Mouse (Mus musculus): Measurements from ENCODE around the gene Ifrd1. TPM values are rescaled to one million over a fixed set of nuclear protein-coding genes. Genes with fewer than 3 reads are reported as not detected.

Gene Ifrd1
- polyA plus RNA-seq (2012; rRNA removed) = 23.4 and 27.9 TPM in 2 replicates

DNA sequence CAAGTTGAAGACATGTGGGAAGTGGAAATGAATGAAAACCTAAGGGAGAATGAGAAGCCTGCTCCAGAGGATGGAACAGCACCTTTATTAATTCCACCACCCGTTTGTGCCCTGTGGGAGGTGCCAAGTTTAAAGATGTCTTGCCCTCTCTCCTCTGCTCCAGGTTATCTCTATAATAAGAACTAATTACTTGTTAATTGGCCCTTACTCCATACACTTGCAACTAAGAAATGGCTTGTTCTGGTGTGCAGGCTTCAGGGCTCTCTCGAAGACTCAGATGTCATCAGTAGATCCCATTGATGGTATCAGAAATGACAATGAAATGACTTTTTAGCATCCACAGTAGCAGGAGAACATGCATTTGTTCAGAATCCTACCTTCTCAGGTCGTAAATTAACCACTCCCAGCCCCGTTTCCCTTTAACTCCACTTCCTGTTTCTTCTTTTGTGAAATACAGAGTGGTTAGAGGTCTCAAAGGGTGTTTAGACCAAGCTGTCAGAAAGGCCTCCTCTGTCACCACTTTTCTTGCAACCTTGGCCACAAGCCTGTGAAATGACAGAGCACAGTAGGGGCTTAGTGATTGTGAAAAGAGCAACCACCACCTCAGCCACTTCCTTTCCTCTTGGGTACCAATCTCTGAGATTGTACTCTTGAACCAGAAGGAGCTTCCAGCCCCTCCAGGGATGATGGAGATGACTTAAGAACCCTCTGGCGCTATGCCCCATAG, at the start of gene Ifrd1:
Ifrd1 (minus strand) TSS at position 51 of the 727 bp plus-strand sequence.
- Histone ChIP-seq H3K36me3 (ENCODE audit: control insufficient read depth, insufficient read depth, low read length) (no peaks in the 10 kb centered on the region), H3K27me3 (ENCODE audit: control insufficient read depth, insufficient read depth, low read length) (no peaks in the 10 kb centered on the region), H3K4me1 (replicated peaks; ENCODE audit: control insufficient read depth, insufficient read depth, low read length) (peaks cover 3% of the 10 kb centered on the region; the same call in 1 of the 2 replicates), H3K27ac (ENCODE audit: control insufficient read depth, insufficient read depth, low read length) (no peak within 1 kb of the TSS), H3K4me3 (ENCODE audit: control insufficient read depth, insufficient read depth, low read length) (no peak within 1 kb of the TSS)
- DNase-seq = no peak
- TF ChIP-seq POLR2A (IDR thresholded peaks at IDR 0.05; ENCODE audit: control insufficient read depth, extremely low read depth, insufficient read depth, low read length, poor library complexity) (no peak), CTCF (IDR thresholded peaks at IDR 0.05; ENCODE audit: borderline replicate concordance, control insufficient read depth, extremely low read depth, insufficient read depth, low read length, poor library complexity) (no peak)
- 14% methylated on average over 5 of the region's 5 CpGs for WGBS

GRCm38 (mm10) chr12:40286539-40286938, 38.2 kb upstream of the Ifrd1 start:
- no peak for DNase-seq
- 77% methylated on average over 4 of the region's 4 CpGs for WGBS
- Histone ChIP-seq H3K27me3 (ENCODE audit: control insufficient read depth, insufficient read depth, low read length) (no peaks in the 10 kb centered on the region), H3K4me1 (replicated peaks; ENCODE audit: control insufficient read depth, insufficient read depth, low read length) (no peaks in the 10 kb centered on the region), H3K27ac (ENCODE audit: control insufficient read depth, insufficient read depth, low read length) (no peak overlapping the region), H3K4me3 (ENCODE audit: control insufficient read depth, insufficient read depth, low read length) (no peak overlapping the region), H3K36me3 (ENCODE audit: control insufficient read depth, insufficient read depth, low read length) (no peaks in the 10 kb centered on the region)
- TF ChIP-seq POLR2A (IDR thresholded peaks at IDR 0.05; ENCODE audit: control insufficient read depth, extremely low read depth, insufficient read depth, low read length, poor library complexity) = no peak
- no peak for TF ChIP-seq CTCF (IDR thresholded peaks at IDR 0.05; ENCODE audit: borderline replicate concordance, control insufficient read depth, extremely low read depth, insufficient read depth, low read length, poor library complexity)

DNA sequence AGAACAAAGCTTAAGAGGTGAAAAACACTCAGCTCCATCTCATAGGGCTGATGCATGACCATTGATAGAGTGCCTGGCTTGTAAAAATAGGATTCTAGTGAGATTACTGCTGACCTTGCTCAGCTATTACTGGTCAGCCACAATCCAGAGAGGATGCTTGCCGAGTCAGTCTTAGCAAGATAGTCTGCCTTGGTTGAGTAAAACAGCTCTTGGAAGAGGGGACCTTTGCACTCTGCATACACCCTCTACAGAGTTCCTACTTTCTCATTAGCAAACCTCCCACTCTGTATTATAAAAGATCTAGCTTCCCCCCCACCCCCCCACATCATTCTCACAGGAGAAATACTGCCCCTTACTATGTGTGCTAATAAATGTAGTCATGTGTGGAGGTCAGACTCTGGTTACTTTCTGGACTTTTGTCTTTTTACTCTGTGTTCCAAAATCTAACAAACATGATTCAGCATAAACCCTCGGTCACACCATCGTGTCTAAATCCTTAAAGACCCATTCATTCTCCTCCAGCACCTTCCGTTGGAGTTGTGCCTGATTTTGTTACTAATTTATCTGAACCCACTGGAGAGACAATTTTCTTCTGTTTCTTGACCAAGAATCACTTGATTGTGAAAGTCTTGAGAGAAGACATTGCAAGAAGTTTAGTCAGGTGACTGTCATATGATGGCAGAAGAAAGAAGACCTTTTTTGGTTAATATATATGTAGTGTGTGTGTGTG, 32.5 kb upstream of the Ifrd1 start:
- 94% methylated on average over 4 of the region's 4 CpGs for WGBS
- no peak overlapping the region for H3K27ac ChIP-seq (ENCODE audit: control insufficient read depth, insufficient read depth, low read length)

DNA sequence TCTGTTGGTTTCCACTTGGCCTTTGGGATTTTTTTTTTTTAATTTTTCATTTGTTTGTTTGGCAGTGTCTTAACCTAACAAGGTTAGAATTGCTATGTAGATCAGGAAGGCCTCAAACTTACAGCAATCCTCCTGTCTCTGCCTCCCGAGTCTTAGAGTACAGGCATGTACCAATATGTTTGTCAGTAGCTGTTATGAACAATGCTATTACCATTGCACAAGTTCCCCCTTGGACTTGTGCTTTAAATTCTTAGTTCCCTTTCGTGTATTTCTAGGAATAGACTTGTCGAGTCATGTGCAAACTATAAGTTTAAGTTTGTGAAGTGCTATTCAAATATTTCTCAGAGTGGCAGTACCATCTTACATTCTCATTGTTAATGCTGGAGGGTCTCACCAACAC, 29.3 kb upstream of the Ifrd1 start:
- WGBS = 76% methylated on average over 3 of the region's 3 CpGs
- Histone ChIP-seq H3K27ac (ENCODE audit: control insufficient read depth, insufficient read depth, low read length) (no peak overlapping the region), H3K4me1 (replicated peaks; ENCODE audit: control insufficient read depth, insufficient read depth, low read length) (no peaks in the 10 kb centered on the region), H3K27me3 (ENCODE audit: control insufficient read depth, insufficient read depth, low read length) (no peaks in the 10 kb centered on the region), H3K4me3 (ENCODE audit: control insufficient read depth, insufficient read depth, low read length) (no peak overlapping the region), H3K36me3 (ENCODE audit: control insufficient read depth, insufficient read depth, low read length) (no peaks in the 10 kb centered on the region)
- TF ChIP-seq POLR2A (IDR thresholded peaks at IDR 0.05; ENCODE audit: control insufficient read depth, extremely low read depth, insufficient read depth, low read length, poor library complexity) (no peak), CTCF (IDR thresholded peaks at IDR 0.05; ENCODE audit: borderline replicate concordance, control insufficient read depth, extremely low read depth, insufficient read depth, low read length, poor library complexity) (no peak)
- no peak for DNase-seq

More for the DNA sequence above, 32.5 kb upstream of the Ifrd1 start:
- no peaks in the 10 kb centered on the region for H3K27me3 ChIP-seq (ENCODE audit: control insufficient read depth, insufficient read depth, low read length)
- TF ChIP-seq POLR2A (IDR thresholded peaks at IDR 0.05; ENCODE audit: control insufficient read depth, extremely low read depth, insufficient read depth, low read length, poor library complexity) (no peak), CTCF (IDR thresholded peaks at IDR 0.05; ENCODE audit: borderline replicate concordance, control insufficient read depth, extremely low read depth, insufficient read depth, low read length, poor library complexity) (no peak)
- DNase-seq = no peak
- no peak overlapping the region for H3K4me3 ChIP-seq (ENCODE audit: control insufficient read depth, insufficient read depth, low read length)
- H3K4me1 ChIP-seq (replicated peaks; ENCODE audit: control insufficient read depth, insufficient read depth, low read length) = no peaks in the 10 kb centered on the region
- H3K36me3 ChIP-seq (ENCODE audit: control insufficient read depth, insufficient read depth, low read length) = no peaks in the 10 kb centered on the region

DNA sequence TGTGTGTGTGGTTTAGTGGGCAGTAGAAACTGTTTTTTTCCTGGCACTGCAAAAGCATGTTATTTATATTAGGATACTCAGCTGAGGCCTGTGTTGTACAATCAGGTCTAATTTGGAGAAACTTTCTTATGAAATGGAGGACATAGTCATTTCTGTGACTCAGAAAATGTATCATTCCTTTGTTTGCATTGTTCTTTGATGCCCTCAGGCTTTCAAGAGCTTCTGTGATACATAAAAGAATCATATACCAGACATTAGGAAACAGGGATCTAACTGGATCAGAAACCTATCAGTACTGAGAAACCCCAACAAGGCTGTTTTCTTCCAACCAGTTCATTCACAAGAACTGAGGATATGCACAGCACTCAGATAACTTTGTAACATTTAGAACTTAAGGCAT, 26.6 kb upstream of the Ifrd1 start:
- H3K27me3 ChIP-seq (ENCODE audit: control insufficient read depth, insufficient read depth, low read length) = no peaks in the 10 kb centered on the region

GRCm38 (mm10) chr12:40273339-40273738, 25.0 kb upstream of the Ifrd1 start:
- DNase-seq = no peak
- Histone ChIP-seq H3K4me3 (ENCODE audit: control insufficient read depth, insufficient read depth, low read length) (no peak overlapping the region), H3K27ac (ENCODE audit: control insufficient read depth, insufficient read depth, low read length) (no peak overlapping the region), H3K36me3 (ENCODE audit: control insufficient read depth, insufficient read depth, low read length) (no peaks in the 10 kb centered on the region), H3K27me3 (ENCODE audit: control insufficient read depth, insufficient read depth, low read length) (no peaks in the 10 kb centered on the region), H3K4me1 (replicated peaks; ENCODE audit: control insufficient read depth, insufficient read depth, low read length) (no peaks in the 10 kb centered on the region)
- TF ChIP-seq CTCF (IDR thresholded peaks at IDR 0.05; ENCODE audit: borderline replicate concordance, control insufficient read depth, extremely low read depth, insufficient read depth, low read length, poor library complexity) = no peak
- no peak for TF ChIP-seq POLR2A (IDR thresholded peaks at IDR 0.05; ENCODE audit: control insufficient read depth, extremely low read depth, insufficient read depth, low read length, poor library complexity)
- 61% methylated on average over 4 of the region's 4 CpGs for WGBS

More for the DNA sequence above, 26.6 kb upstream of the Ifrd1 start:
- H3K36me3 ChIP-seq (ENCODE audit: control insufficient read depth, insufficient read depth, low read length) = no peaks in the 10 kb centered on the region
- no peaks in the 10 kb centered on the region for H3K4me1 ChIP-seq (replicated peaks; ENCODE audit: control insufficient read depth, insufficient read depth, low read length)
- DNase-seq = no peak
- TF ChIP-seq CTCF (IDR thresholded peaks at IDR 0.05; ENCODE audit: borderline replicate concordance, control insufficient read depth, extremely low read depth, insufficient read depth, low read length, poor library complexity) (no peak), POLR2A (IDR thresholded peaks at IDR 0.05; ENCODE audit: control insufficient read depth, extremely low read depth, insufficient read depth, low read length, poor library complexity) (no peak)
- H3K4me3 ChIP-seq (ENCODE audit: control insufficient read depth, insufficient read depth, low read length) = no peak overlapping the region
- no peak overlapping the region for H3K27ac ChIP-seq (ENCODE audit: control insufficient read depth, insufficient read depth, low read length)
